Mouse (Mus musculus) liver, embryonic 15.5 days (tissue): ENCODE data around the gene Odr4. TPM values are rescaled to one million over a fixed set of nuclear protein-coding genes. Genes with fewer than 3 reads are reported as not detected.

Source experiments
- polyA plus RNA-seq: library from polyadenylated mRNA; unstranded; fragments of >200 nt; fragmentation: Nextera tagmentation; extraction: Ambion mirVana; gene quantifications from 2 replicates; pipeline ENCODE4 v1.2.1, GENCODE M21; 2015

Gene Odr4
- polyA plus RNA-seq, 1 experiment from 2014 or later, result 13.9 TPM

Other genes with a start within 250 kb of the Odr4 start
- gene Pdc, start 73.7 kb downstream of the Odr4 start, polyA plus RNA-seq, result not detected in 2 replicates
- gene Tpr, start 242 bp downstream of the Odr4 start, polyA plus RNA-seq, result 61.0 and 67.2 TPM in 2 replicates
- 0.06 and 0.14 TPM in 2 replicates for gene Prg4, start 73.1 kb upstream of the Odr4 start, polyA plus RNA-seq